8 mouse cellular contexts compared by ENCODE assay signal in the genomic region with DNA sequence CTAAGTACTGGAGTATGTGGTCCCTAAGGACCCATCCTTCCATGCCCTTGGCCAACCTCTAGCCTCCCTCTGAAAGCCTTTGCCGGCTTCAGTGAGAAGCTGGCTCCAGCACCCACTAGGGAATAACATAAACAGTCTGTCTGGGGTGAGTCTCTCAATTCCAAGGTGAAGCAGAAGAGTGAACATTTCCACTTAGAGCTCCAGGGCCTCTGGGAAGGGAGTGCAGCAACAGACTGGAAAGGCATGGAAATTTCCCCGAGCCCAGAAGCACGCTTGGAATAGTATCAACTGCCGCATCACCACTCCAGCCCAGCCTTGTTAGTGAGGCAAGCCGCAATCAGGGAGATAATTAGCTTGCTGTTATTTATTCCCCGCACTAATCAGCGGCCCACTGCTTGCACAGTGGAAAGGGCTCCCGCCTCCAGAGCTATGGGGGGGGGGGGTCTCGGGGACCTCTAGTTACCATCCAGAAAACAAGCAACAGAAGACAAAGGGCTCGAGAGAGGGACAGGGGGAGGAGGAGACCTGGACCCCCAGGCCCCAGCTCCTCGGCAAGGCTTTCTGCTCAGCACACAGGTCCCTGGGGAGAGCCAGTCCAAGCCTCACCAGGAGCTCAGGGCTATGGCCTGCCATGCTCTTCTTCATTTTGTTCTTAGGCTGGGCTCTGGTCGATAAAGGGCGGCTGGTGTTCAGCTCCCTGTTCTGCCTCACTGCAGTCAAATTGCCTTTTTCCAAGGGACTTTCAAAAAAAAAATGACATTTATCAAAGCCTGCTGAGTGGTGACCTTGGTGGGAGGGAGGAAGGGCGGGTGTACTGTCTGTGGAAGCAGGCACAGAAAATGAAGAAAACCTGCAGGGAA. TPM values are rescaled to one million over a fixed set of nuclear protein-coding genes. Genes with fewer than 3 reads are reported as not detected.
DNase-seq lines count a peak whose midpoint lies in the region; ATAC-seq lines count a peak whose summit lies in the region.

No protein-coding gene starts in this region.

- H3K27me3 ChIP-seq in forebrain, embryonic 13.5 days: no peaks in the 10 kb centered on the region
- H3K27me3 ChIP-seq in neural tube, embryonic 12.5 days (replicated peaks): no peaks in the 10 kb centered on the region

- H3K9me3 ChIP-seq in forebrain, embryonic 13.5 days (replicated peaks): no peaks in the 10 kb centered on the region
- H3K9me3 ChIP-seq in neural tube, embryonic 12.5 days: no peaks in the 10 kb centered on the region

- peak; percentile 21 for DNase-seq in 3T3-L1 (ENCODE audit: low read depth, low spot score)
- DNase-seq in adrenal gland, adult 2 months: peak; percentile 79
- DNase-seq in heart, postnatal 4 days: peak; percentile 50
- DNase-seq in layer of hippocampus, postnatal 14 days (ENCODE audit: low spot score in 2 of 2): peak; percentile 76 to 92
- DNase-seq in B cell, adult 2 months: no peak

- no peaks in the 10 kb centered on the region for H3K36me3 ChIP-seq in forebrain, embryonic 13.5 days (ENCODE audit: poor library complexity, severe bottlenecking)
- H3K36me3 ChIP-seq in neural tube, embryonic 12.5 days: no peaks in the 10 kb centered on the region

- peak overlapping the region; percentile 91 for H3K27ac ChIP-seq in forebrain, embryonic 13.5 days
- H3K27ac ChIP-seq in neural tube, embryonic 12.5 days: no peak overlapping the region

- H3K4me3 ChIP-seq in forebrain, embryonic 13.5 days: no peak overlapping the region
- no peak overlapping the region for H3K4me3 ChIP-seq in neural tube, embryonic 12.5 days

- peak overlapping the region; percentile 51; the same call in 1 of the 2 replicates for H3K9ac ChIP-seq in forebrain, embryonic 13.5 days
- no peak overlapping the region; the same call in 1 of the 2 replicates for H3K9ac ChIP-seq in neural tube, embryonic 12.5 days

- WGBS in forebrain, embryonic 13.5 days: 6% methylated on average over 14 of the region's 14 CpGs
- WGBS in neural tube, embryonic 12.5 days: 13% methylated on average over 14 of the region's 14 CpGs

- ATAC-seq in forebrain, embryonic 13.5 days: peak; percentile 97
- peak; percentile 83 for ATAC-seq in neural tube, embryonic 12.5 days (ENCODE audit: low FRiP score, low read depth)
- ATAC-seq in inflammation-experienced regulatory T-cells, adult 6 months: no peak

- H3K4me1 ChIP-seq in forebrain, embryonic 13.5 days: peaks cover 24% of the 10 kb centered on the region
- peaks cover 9% of the 10 kb centered on the region for H3K4me1 ChIP-seq in neural tube, embryonic 12.5 days

- peak overlapping the region; percentile 47 for H3K4me2 ChIP-seq in forebrain, embryonic 13.5 days
- H3K4me2 ChIP-seq in neural tube, embryonic 12.5 days (replicated peaks): peak overlapping the region; percentile 30

RNA-seq across cellular contexts. Expression of a gene that starts 11.2 kb away (rescaled TPM):
- 10 to 100 TPM; 21.4 to 27.8 TPM for total RNA-seq in adrenal gland, adult 2 months (2021)
- 57.6 and 62.3 TPM in 2 replicates for polyA plus RNA-seq in adrenal gland, adult 2 months (2012; rRNA removed)
- polyA plus RNA-seq in forebrain, embryonic 13.5 days (2015; fragmentation: Nextera tagmentation; extraction: Ambion mirVana): 6.4 and 8.1 TPM in 2 replicates
- total RNA-seq in heart, postnatal 4 days (2021): 1 to 10 TPM; 7.1 to 8.1 TPM
- 10 to 100 TPM; 47.2 to 49.0 TPM for total RNA-seq in layer of hippocampus, postnatal 14 days (2021)
- polyA plus RNA-seq in neural tube, embryonic 12.5 days (2016; fragmentation: Nextera tagmentation; extraction: Ambion mirVana): 17.7 and 20.0 TPM in 2 replicates
- polyA plus RNA-seq in inflammation-experienced regulatory T-cells, adult 6 months (2017; shearing (Covaris generic)): under 1 TPM; 0.33 to 0.53 (median 0.51) TPM

RNA-seq across cellular contexts. Expression of a gene that starts 20.2 kb away (rescaled TPM):
- under 1 TPM; 0.20 to 0.48 TPM for total RNA-seq in adrenal gland, adult 2 months (2021)
- polyA plus RNA-seq in adrenal gland, adult 2 months (2012; rRNA removed): 0.12 and 0.20 TPM in 2 replicates
- 0.98 and 1.0 TPM in 2 replicates for polyA plus RNA-seq in forebrain, embryonic 13.5 days (2015; fragmentation: Nextera tagmentation; extraction: Ambion mirVana)
- total RNA-seq in heart, postnatal 4 days (2021): not detected
- 10 to 100 TPM; 14.4 to 15.2 TPM for total RNA-seq in layer of hippocampus, postnatal 14 days (2021)
- 1.8 and 2.0 TPM in 2 replicates for polyA plus RNA-seq in neural tube, embryonic 12.5 days (2016; fragmentation: Nextera tagmentation; extraction: Ambion mirVana)
- polyA plus RNA-seq in inflammation-experienced regulatory T-cells, adult 6 months (2017; shearing (Covaris generic)): not detected

RNA-seq across cellular contexts. Expression of a gene that starts 26.1 kb away (rescaled TPM):
- 1 to 10 TPM; 6.4 to 7.9 TPM for total RNA-seq in adrenal gland, adult 2 months (2021)
- polyA plus RNA-seq in adrenal gland, adult 2 months (2012; rRNA removed): 6.9 and 8.1 TPM in 2 replicates
- polyA plus RNA-seq in forebrain, embryonic 13.5 days (2015; fragmentation: Nextera tagmentation; extraction: Ambion mirVana): 3.6 and 4.7 TPM in 2 replicates
- 1 to 10 TPM; 4.9 to 5.4 TPM for total RNA-seq in heart, postnatal 4 days (2021)
- total RNA-seq in layer of hippocampus, postnatal 14 days (2021): 10 to 100 TPM; 11.5 to 12.4 TPM
- polyA plus RNA-seq in neural tube, embryonic 12.5 days (2016; fragmentation: Nextera tagmentation; extraction: Ambion mirVana): 5.0 and 6.0 TPM in 2 replicates
- polyA plus RNA-seq in inflammation-experienced regulatory T-cells, adult 6 months (2017; shearing (Covaris generic)): 1 to 10 TPM; 6.6 to 7.3 (median 7.1) TPM

RNA-seq across cellular contexts. Expression of a gene that starts 29.0 kb away (rescaled TPM):
- total RNA-seq in adrenal gland, adult 2 months (2021): 100 to 1,000 TPM; 117 to 136 TPM
- 13.8 and 14.0 TPM in 2 replicates for polyA plus RNA-seq in adrenal gland, adult 2 months (2012; rRNA removed)
- 173 and 180 TPM in 2 replicates for polyA plus RNA-seq in forebrain, embryonic 13.5 days (2015; fragmentation: Nextera tagmentation; extraction: Ambion mirVana)
- 10 to 100 TPM; 41.6 to 41.8 TPM for total RNA-seq in heart, postnatal 4 days (2021)
- total RNA-seq in layer of hippocampus, postnatal 14 days (2021): 10 to 100 TPM; 38.1 to 44.4 TPM
- polyA plus RNA-seq in neural tube, embryonic 12.5 days (2016; fragmentation: Nextera tagmentation; extraction: Ambion mirVana): 174 and 189 TPM in 2 replicates
- polyA plus RNA-seq in inflammation-experienced regulatory T-cells, adult 6 months (2017; shearing (Covaris generic)): 100 to 1,000 TPM in 1 of 3 experiments, 10 to 100 TPM in 2; 90.7 to 140 (median 97.6) TPM

RNA-seq across cellular contexts. Expression of a gene that starts 35.8 kb away (rescaled TPM):
- 1 to 10 TPM; 9.1 to 9.4 TPM for total RNA-seq in adrenal gland, adult 2 months (2021)
- polyA plus RNA-seq in adrenal gland, adult 2 months (2012; rRNA removed): 11.8 and 13.5 TPM in 2 replicates
- 29.0 and 30.3 TPM in 2 replicates for polyA plus RNA-seq in forebrain, embryonic 13.5 days (2015; fragmentation: Nextera tagmentation; extraction: Ambion mirVana)
- total RNA-seq in heart, postnatal 4 days (2021): 1 to 10 TPM; 6.9 to 7.7 TPM
- total RNA-seq in layer of hippocampus, postnatal 14 days (2021): 10 to 100 TPM; 20.9 to 24.4 TPM
- polyA plus RNA-seq in neural tube, embryonic 12.5 days (2016; fragmentation: Nextera tagmentation; extraction: Ambion mirVana): 28.8 and 30.4 TPM in 2 replicates
- 1 to 10 TPM; 4.7 to 5.9 (median 5.6) TPM for polyA plus RNA-seq in inflammation-experienced regulatory T-cells, adult 6 months (2017; shearing (Covaris generic))

Comparison
In these comparisons a context has a peak if more than half of its experiments do, and no peak if none do; other contexts are left out.
1. DNase-seq: peak in 3T3-L1 (single experiment), adrenal gland, adult 2 months (single experiment), heart, postnatal 4 days (single experiment) and layer of hippocampus, postnatal 14 days (2 of 2); none in B cell, adult 2 months (0 of 2).